Mouse (Mus musculus) kidney, adult 2 months (tissue): ENCODE measurements around the gene Hebp2.

Source experiments
- CTCF ChIP-seq: fragments of 200-500 bp; conservative IDR thresholded peaks from 2 replicates; pipeline ENCODE4 v1.5.1; 2011; ENCODE audit warnings: low read depth, mild to moderate bottlenecking, control low read depth, low read length, moderate library complexity, mixed read lengths; ENCODE audit not compliant: insufficient read depth, insufficient read length
- POLR2A ChIP-seq: fragments of 200-500 bp; IDR thresholded peaks from one replicate; pipeline ENCODE4 v1.6.1; 2011; ENCODE audit warnings: low read depth, low read length, control low read depth

GRCm38 (mm10) chr10:18507869-18508473, 37.9 kb downstream of the Hebp2 start:
- TF ChIP-seq CTCF (no peak), POLR2A (no peak)
